Mouse (Mus musculus) cerebellum, adult (tissue): Measurements from ENCODE around the gene Nxph1.

Experiments used
- ATAC-seq: cut with Nextera tagmentation; 2 replicates; pipeline ENCODE4 v1.9.2; 2017; ENCODE audit warnings: mild to moderate bottlenecking, moderate library complexity, mixed read lengths; ENCODE audit not compliant: insufficient number of reproducible peaks, low FRiP score, low TSS enrichment

Nxph1 gene

DNA sequence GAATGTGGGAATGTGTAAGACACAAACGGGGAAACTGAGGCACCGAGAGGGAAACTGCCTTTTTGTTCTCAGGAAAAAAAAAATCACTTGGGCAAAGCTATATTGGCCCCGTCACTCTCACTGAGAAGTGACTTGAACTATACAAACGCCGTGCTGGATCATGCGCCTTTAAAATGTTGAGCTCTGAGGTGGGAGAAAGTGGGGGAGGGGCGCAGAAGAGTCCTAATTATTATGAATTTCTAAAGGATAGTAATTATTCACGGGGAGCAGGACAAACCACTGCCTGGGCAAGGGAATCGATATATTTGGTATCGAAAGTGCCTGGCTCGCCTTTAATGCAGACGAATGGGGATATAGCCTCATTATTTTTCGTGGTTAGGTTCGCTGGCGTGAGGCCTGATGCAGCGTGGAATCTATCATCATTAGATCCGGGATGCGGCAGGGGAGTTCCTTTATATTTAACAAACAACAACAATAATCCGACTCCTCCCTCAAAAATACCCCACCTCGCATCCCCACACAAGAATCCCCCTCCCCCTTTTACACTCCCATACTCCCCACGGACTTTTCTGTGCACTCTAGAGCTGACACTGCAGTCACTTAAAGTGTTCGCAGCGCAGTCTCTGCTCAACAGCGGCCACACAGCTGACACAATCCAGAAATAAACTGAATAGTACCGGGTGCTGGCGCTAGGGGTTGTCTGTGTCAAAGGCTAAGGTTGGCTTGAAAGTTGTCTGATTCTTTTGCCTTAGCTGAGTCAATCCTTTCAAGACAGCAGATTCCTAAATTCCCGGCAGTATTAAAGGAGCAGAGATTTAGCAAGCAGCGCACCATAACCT is 10.1 kb downstream of the Nxph1 start:
- ATAC-seq, result peak; percentile 73; the same call in 1 of the 2 replicates

DNA sequence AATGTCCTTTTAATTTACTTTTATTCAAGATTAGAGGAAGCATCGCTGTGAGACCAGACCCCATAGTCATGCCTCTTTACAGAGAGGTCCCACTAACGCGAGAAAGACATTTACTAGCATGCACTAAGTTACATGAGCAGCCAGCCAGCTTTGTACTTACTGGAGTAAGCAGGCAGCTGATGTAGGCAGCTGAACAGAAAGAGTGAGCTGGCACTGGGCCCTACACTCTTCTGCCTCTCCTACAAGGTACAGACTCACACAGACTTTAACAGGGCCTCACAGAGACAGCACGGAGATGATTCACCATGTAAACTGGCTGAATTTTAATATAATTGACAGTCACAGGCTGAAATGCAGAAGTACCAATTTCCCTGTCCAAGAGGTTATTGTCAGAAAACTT is 11.6 kb downstream of the Nxph1 start:
- no peak for ATAC-seq

DNA sequence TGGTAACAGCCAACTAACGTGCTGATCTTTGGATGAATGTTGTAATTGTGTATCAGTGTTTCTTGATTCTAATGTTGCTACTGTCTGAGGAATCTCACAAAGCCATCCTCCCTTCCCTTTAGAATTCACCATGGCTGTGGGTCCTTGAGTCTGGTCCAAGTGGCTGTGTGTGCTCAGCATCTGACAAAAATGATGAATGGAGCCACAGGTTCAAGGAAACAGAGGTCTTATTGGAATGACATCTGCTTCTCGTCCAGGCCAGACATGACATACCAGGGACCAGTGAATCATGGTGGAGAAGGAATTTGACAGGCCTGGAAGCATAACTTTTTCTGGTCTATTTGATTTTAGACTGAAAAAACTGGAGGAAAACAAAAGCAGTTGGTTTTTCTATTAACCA is 22.3 kb downstream of the Nxph1 start:
- ATAC-seq, result no peak

DNA sequence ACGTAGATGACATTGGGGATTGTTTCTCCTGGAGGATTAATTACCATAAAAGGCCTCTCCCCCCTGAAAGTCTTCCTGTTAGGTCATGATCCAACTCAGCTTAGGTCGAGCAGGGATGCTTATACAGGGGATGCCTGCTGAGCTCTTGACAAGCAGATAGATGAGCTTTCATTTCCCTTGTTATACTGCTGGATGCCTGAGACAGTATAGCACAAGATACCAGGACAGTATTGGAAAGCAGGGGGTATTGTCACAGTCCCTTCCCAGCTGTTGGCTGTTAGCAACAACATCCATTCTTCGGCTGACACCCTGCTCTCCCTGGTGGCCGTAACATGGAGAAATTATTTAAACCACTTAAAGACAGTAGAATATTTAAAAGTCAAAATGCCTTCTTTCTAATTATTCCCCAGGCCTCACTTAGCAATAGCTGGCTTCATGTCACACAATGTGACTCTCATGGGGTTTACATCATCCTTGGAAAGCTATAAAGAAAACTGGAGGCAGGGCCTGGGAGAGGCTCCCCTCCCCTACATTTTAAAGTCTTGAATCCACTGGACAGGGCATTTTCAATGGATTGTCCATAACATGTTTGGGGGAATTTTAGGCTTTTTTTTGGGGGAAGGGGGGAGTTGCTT is 31.1 kb downstream of the Nxph1 start:
- ATAC-seq, result no peak

DNA sequence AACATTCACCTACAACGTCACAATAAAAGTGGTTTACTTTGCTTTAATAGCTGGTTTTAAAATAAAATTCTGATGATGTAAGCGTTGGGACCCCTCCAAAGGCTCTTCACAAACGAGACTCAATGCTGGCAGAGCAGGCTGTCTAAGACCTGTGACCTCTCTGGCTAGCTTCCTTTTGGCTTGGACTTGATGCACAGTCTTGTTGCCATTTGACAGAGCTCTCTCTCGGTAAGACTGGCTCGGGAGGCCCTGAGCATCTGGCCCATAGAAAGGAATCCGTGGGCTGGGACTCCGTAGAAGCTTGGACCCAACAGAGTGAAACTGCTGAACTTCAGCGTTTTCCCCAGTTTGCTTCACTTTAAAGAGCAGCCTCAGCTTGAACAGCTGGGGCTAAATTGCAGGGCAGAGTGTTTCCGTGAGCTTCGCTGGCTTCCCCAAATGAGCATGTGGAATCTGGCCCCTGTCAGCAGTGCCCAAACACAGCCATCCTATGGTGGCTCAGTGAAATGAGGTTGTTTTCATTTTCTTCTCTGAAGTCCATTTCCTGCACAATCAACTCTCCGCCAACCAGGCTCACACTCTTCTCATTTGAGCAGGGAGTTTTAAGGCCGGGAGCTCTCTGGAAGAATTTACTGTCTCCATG is 48.2 kb downstream of the Nxph1 start:
- no peak for ATAC-seq

DNA sequence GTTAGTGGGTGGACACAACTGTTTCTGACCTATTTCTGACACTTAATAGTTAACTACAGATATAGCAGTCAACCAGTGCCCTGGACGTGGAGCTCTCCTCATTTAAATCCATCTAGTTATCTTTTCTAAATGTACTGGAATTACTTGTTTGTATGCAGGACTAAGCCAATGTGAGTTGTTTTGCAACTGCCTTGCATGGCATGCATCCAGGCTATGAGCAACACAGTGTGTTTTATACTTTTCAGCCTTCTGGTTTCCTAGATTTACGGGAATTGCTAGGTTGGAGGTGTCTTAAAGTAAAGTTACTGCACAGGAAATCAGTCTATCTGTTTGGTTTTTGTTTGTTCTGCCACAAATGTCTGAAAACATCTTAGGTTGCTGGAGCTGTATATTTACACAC is 49.1 kb downstream of the Nxph1 start:
- no peak for ATAC-seq

DNA sequence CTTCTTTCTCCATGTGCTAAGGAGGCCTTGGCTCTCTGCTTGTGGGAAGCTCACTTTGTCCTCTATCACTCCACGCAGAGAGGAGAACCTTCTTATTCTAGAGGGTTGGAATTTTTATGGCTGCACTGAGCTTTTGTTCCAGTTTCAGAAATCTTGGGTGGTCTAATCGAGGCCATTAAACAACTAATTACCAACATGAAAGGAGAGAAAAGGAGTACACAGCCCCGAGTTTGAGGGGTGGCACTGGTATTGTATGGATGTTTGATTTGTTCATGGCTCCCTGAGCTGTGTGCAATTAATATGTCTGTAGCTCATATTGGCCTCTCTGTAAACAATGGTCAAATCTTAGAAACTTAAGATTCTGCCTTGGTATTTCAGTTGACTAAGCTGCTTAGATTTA is 54.5 kb downstream of the Nxph1 start:
- no peak for ATAC-seq

GRCm38 (mm10) chr6:9026631-9027030 is 78.4 kb downstream of the Nxph1 start:
- ATAC-seq, result no peak

DNA sequence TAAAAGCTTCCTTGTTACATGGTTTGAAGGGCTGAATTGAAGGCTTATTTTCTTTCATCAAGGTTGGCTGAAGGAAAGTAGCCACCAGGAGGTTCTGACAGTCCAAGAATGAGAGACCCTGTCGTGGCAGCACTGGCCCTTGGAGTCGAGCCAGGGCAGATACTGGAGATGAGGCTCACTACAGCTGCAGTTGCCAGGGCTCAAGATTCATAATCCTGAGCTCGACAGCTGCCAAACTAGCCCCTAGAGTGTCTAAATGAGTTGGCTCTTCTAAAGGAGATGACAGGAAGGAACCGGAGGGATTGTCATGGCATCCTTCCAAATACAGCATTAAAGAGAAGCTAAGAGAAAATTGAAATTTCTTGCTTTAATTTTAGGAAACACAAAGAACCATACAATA is 78.9 kb downstream of the Nxph1 start:
- no peak; the same call in 1 of the 2 replicates for ATAC-seq

DNA sequence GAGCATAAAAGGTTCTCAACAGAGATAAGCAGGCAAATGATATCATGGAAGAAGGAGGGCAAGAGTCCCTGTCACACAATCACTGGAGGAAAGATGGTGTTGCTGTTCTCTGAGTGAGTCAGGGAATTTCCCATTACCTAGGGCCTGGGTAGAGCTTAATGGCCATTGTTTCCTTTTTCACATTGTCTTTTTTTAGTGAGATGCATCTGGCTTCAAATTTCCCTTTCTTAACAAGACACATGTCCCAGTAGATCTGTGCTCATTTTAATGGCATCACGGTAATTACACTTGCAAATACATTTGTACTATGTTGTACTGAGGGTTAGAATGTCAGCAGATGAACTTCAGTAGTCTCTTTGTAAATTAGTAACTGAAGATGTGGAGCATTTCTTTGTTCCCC is 80.3 kb downstream of the Nxph1 start:
- ATAC-seq, result no peak

DNA sequence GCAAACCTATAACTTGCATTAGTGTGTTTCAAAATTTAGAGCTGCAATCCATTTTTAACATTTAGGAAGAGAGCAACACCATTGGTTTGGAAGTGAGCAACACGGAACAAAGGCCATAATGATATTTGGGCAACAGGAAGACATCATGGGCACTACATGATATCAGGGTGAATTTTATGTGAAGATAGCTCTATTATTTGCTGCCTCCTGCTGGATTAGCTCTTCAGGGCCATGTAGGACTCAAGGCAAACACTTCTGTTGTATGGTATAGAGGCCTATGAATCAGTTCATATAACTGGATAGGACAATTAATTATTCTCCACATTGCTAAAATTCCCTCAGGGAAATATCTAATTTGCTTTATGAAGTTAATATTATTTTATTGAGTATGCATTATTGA is 91.1 kb downstream of the Nxph1 start:
- no peak for ATAC-seq

DNA sequence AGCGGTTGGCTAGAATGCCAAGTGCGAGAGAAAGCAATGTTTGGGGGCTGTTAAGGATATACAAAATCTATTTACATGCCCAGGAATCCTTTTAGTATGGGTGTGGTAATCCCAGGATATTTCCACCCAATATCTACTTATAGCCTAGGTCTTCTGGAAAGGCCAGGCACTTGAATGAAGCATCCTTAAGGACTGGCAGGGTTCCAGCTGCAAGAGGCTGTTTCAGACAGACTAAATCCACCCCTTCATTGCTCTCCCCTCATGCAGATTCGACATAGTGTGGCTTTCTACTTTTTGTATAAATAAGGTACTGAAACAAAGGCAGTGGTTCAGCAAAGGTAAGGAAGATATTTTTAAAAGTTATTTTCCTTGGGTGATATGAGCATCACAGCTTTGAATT is 92.8 kb downstream of the Nxph1 start:
- ATAC-seq, result no peak

DNA sequence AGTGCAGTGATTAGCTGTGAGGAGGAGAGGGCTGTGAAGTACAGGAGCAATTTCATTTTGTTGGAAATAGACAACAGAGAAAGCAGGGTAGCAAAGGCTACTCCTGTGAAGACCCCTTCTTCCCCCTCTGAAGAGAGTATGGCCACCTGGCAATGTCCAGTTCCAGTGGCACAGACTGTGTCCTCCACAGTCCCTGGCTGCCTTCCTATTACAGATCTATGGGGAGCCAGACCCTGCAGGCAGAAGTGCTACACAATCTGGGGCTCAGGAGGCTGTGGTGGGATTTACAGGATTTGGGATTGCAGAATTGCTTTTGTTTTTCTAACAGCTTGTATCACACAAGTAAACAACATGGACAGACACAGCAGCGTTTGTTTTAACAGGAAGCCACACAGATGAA is 94.2 kb downstream of the Nxph1 start:
- no peak for ATAC-seq

DNA sequence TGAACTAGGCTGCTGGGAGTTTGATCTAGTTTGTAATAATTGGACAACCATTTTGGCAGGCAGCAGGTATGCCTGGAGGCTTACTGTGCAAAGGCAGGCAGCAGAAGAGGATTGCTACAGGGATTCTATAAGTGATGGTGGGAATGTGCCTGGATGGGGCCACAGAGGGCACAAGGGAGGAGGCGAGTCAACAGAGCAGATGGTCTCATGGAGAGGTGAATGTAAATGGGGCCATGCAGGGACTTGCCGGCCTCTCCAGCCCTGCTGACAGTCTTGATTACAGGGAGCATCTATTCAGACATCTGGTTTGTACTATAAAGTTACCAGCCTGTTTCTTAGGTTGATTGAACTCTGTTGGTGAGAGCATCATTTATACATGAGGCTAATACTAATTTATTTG is 98.6 kb downstream of the Nxph1 start:
- no peak for ATAC-seq

- no peak for ATAC-seq
These were observed 113.3 kb downstream of the Nxph1 start for GRCm38 (mm10) chr6:9061261-9062105.

DNA sequence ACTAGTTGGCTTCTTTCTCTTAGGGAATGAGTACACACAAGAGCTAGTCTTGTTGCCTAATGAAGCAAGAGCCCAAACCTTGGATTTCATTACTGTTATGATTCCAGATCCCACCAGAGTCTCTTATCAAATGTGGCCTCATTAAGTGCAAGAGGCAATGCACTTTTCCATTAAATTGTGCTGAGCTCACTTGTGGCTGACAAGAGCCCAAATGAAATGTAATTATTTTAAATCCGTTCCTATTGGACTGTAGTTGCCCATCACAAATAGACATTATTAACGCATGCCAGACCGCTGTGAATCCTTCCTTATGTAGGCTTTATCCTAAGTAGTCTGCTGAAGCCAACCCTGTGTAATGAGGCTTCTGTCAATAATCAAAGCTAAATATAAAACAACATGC is 118.2 kb downstream of the Nxph1 start:
- no peak for ATAC-seq

- no peak for ATAC-seq
These were observed 121.7 kb downstream of the Nxph1 start for GRCm38 (mm10) chr6:9069913-9070312.

DNA sequence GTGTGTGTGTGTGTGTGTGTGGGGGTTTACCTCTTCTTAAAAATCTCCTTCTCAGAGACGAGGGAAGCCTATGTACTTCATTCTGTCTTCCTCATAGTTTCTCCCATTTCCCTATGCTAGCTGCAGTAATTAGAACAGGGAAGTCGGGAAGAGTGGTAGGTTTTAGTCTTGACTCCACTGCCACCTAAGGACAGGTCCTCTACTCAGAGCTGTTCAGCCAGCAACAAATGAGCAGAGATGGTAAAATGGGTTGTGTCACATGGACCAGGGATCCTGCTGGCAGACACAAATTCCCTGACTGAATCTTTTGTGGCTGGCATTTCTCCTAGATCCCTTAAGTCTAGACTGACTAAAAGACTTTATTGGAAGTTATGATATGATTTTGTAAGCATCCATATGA is 128.2 kb downstream of the Nxph1 start:
- no peak for ATAC-seq

GRCm38 (mm10) chr6:9077793-9078689 is 129.8 kb downstream of the Nxph1 start:
- peak; percentile 90 for ATAC-seq

- no peak for ATAC-seq
These were observed 135.6 kb downstream of the Nxph1 start for GRCm38 (mm10) chr6:9083851-9084250.
